Mouse (Mus musculus) heart, postnatal 0 days (tissue): Measurements from ENCODE around the gene Sap30l. TPM values are rescaled to one million over a fixed set of nuclear protein-coding genes. Genes with fewer than 3 reads are reported as not detected.
"Not testable (repeated sequence)": the region's sequence is repeated elsewhere in the genome, so short reads cannot be mapped to it uniquely, and the experiment has no call there.

Experiments
- ATAC-seq: fragments of 200-750 bp; cut with Nextera tagmentation; 2 replicates; pipeline ENCODE4 v1.8.0; 2017; ENCODE audit warnings: low read depth, moderate number of reproducible peaks, moderate library complexity; ENCODE audit not compliant: insufficient read depth
- DNase-seq: peaks from one replicate; pipeline ENCODE4 v3.0.0-alpha.2; 2016; ENCODE audit warnings: low spot score
- H3K27ac ChIP-seq: fragments of 300-500 bp; sonication (generic); 2 replicates; pipeline ENCODE4 v1.5.1; 2014; ENCODE audit warnings: low read depth, mild to moderate bottlenecking
- H3K27me3 ChIP-seq: fragments of 300-500 bp; sonication (generic); 2 replicates; pipeline ENCODE4 v1.6.1; 2014; ENCODE audit warnings: low read length, mixed read lengths; ENCODE audit not compliant: control insufficient read depth, insufficient read depth
- H3K36me3 ChIP-seq: fragments of 300-500 bp; sonication (generic); replicated peaks from 2 replicates; pipeline ENCODE4 v1.6.1; 2014; ENCODE audit warnings: low read length, mixed read lengths; ENCODE audit not compliant: control insufficient read depth, insufficient read depth
- H3K4me1 ChIP-seq: fragments of 300-500 bp; sonication (generic); 2 replicates; pipeline ENCODE4 v1.6.1; 2014; ENCODE audit warnings: antibody characterized with exemption; ENCODE audit not compliant: control insufficient read depth, insufficient read depth
- H3K4me2 ChIP-seq: fragments of 300-500 bp; sonication (generic); 2 replicates; pipeline ENCODE4 v1.6.1; 2014; ENCODE audit warnings: low read depth, mild to moderate bottlenecking, low read length, moderate library complexity
- H3K4me3 ChIP-seq: fragments of 300-500 bp; sonication (generic); 2 replicates; pipeline ENCODE4 v1.5.1; 2014; ENCODE audit warnings: low read depth, low read length
- H3K9ac ChIP-seq: fragments of 300-500 bp; sonication (generic); replicated peaks from 2 replicates; pipeline ENCODE4 v1.6.1; 2014; ENCODE audit warnings: low read depth, low read length, mixed read lengths
- H3K9me3 ChIP-seq: fragments of 300-500 bp; sonication (generic); replicated peaks from 2 replicates; pipeline ENCODE4 v1.6.1; 2016; ENCODE audit warnings: low read length; ENCODE audit not compliant: control insufficient read depth
- CTCF ChIP-seq: IDR thresholded peaks from 2 replicates; pipeline ENCODE4 v1.5.1; 2016; ENCODE audit warnings: antibody characterized with exemption, control low read depth, low read depth
- EP300 ChIP-seq: IDR thresholded peaks from 2 replicates; pipeline ENCODE4 v1.6.1; 2016; ENCODE audit warnings: antibody characterized with exemption, low read depth
- WGBS: fragments of 180-500 bp; shearing (Covaris S2); extraction: QIAGEN DNeasy Blood & Tissue Kit; methylation state at CpG from one replicate; pipeline ENCODE4 v1.1.7; 2014; 5-methylcytosine and 5-hydroxymethylcytosine counted together
- polyA plus RNA-seq: library from polyadenylated mRNA; unstranded; fragments of >200 nt; fragmentation: Nextera tagmentation; extraction: Ambion mirVana; gene quantifications from 2 replicates; pipeline ENCODE4 v1.2.1, GENCODE M21; 2015
- total RNA-seq: library from RNA; depleted of rRNA; stranded (reverse); fragments of >200 nt; gene quantifications from 2 replicates; pipeline ENCODE4 v1.2.3, GENCODE M21; 2014; ENCODE audit warnings: low replicate concordance

The Sap30l gene
- total and polyA plus RNA-seq, 2 experiments from 2014 or later: 8.3 to 16.8 TPM

- no peaks in the 10 kb centered on the region for H3K36me3 ChIP-seq
Measured at GRCm38 (mm10) chr11:57823714-57824113, 22.3 kb downstream of the Sap30l start.

GRCm38 (mm10) chr11:57825234-57825633 is 23.8 kb downstream of the Sap30l start:
- 68% methylated on average over 11 of the region's 11 CpGs for WGBS
- DNase-seq, H3K4me2 ChIP-seq, ATAC-seq, H3K27ac ChIP-seq, H3K9ac ChIP-seq, H3K9me3 ChIP-seq, H3K36me3 ChIP-seq, H3K4me3 ChIP-seq: not testable (repeated sequence)
- peak; percentile 8; the same call in 1 of the 2 replicates for TF ChIP-seq CTCF
- peaks cover 38% of the 10 kb centered on the region for H3K27me3 ChIP-seq
- peaks cover 14% of the 10 kb centered on the region for H3K4me1 ChIP-seq

More at GRCm38 (mm10) chr11:57823714-57824113, 22.3 kb downstream of the Sap30l start:
- Histone ChIP-seq H3K4me1 (peaks cover 7% of the 10 kb centered on the region; the same call in 1 of the 2 replicates), H3K27me3 (peaks cover 24% of the 10 kb centered on the region), H3K9ac (no peak overlapping the region), H3K9me3 (no peaks in the 10 kb centered on the region), H3K4me2 (no peak overlapping the region), H3K4me3 (no peak overlapping the region), H3K27ac (no peak overlapping the region)
- 66% methylated on average over 7 of the region's 7 CpGs for WGBS
- DNase-seq (no peak), ATAC-seq (no peak)
- TF ChIP-seq EP300 (no peak), CTCF (no peak)

- Histone ChIP-seq H3K4me3 (peak overlapping the region; percentile 44), H3K36me3 (no peaks in the 10 kb centered on the region), H3K4me1 (peaks cover 14% of the 10 kb centered on the region), H3K9ac (peak overlapping the region; percentile 22; the same call in 1 of the 2 replicates), H3K9me3 (no peaks in the 10 kb centered on the region), H3K27ac (no peak overlapping the region), H3K4me2 (peak overlapping the region; percentile 69), H3K27me3 (peaks cover 59% of the 10 kb centered on the region)
- no peak for TF ChIP-seq EP300
- no peak for TF ChIP-seq CTCF
- ATAC-seq: no peak
- DNase-seq: no peak
- WGBS: 3% methylated on average over 41 of the region's 41 CpGs
Measured at GRCm38 (mm10) chr11:57827048-57827914, 25.8 kb downstream of the Sap30l start.

- no peak overlapping the region for H3K27ac ChIP-seq
- H3K4me2 ChIP-seq: peak overlapping the region; percentile 69
- TF ChIP-seq EP300 (no peak), CTCF (no peak)
- peaks cover 14% of the 10 kb centered on the region for H3K4me1 ChIP-seq
- ATAC-seq (no peak), DNase-seq (no peak)
- no peaks in the 10 kb centered on the region for H3K36me3 ChIP-seq
- no peaks in the 10 kb centered on the region for H3K9me3 ChIP-seq
- WGBS: 7% methylated on average over 33 of the region's 33 CpGs
- peak overlapping the region; percentile 44 for H3K4me3 ChIP-seq
- H3K9ac ChIP-seq: peak overlapping the region; percentile 22; the same call in 1 of the 2 replicates
- H3K27me3 ChIP-seq: peaks cover 66% of the 10 kb centered on the region
Measured at GRCm38 (mm10) chr11:57827915-57828545, 26.6 kb downstream of the Sap30l start.

GRCm38 (mm10) chr11:57828955-57829870 is 27.8 kb downstream of the Sap30l start:
- WGBS: 21% methylated on average over 53 of the region's 53 CpGs
- Histone ChIP-seq H3K9ac (no peak overlapping the region; the same call in 1 of the 2 replicates), H3K4me1 (peaks cover 14% of the 10 kb centered on the region), H3K27ac (no peak overlapping the region), H3K36me3 (no peaks in the 10 kb centered on the region), H3K4me2 (peak overlapping the region; percentile 48), H3K4me3 (peak overlapping the region; percentile 37), H3K27me3 (peaks cover 78% of the 10 kb centered on the region), H3K9me3 (no peaks in the 10 kb centered on the region)
- no peak for TF ChIP-seq CTCF
- TF ChIP-seq EP300: no peak
- ATAC-seq: no peak
- no peak for DNase-seq
